Mouse (Mus musculus): ENCODE data around the gene Actb. TPM values are rescaled to one million over a fixed set of nuclear protein-coding genes. Genes with fewer than 3 reads are reported as not detected.
"Not testable (repeated sequence)": the region's sequence is repeated elsewhere in the genome, so short reads cannot be mapped to it uniquely, and the experiment has no call there.

Actb gene
- total RNA-seq, 2 experiments from 2014 or later: 487 to 619 TPM

DNA sequence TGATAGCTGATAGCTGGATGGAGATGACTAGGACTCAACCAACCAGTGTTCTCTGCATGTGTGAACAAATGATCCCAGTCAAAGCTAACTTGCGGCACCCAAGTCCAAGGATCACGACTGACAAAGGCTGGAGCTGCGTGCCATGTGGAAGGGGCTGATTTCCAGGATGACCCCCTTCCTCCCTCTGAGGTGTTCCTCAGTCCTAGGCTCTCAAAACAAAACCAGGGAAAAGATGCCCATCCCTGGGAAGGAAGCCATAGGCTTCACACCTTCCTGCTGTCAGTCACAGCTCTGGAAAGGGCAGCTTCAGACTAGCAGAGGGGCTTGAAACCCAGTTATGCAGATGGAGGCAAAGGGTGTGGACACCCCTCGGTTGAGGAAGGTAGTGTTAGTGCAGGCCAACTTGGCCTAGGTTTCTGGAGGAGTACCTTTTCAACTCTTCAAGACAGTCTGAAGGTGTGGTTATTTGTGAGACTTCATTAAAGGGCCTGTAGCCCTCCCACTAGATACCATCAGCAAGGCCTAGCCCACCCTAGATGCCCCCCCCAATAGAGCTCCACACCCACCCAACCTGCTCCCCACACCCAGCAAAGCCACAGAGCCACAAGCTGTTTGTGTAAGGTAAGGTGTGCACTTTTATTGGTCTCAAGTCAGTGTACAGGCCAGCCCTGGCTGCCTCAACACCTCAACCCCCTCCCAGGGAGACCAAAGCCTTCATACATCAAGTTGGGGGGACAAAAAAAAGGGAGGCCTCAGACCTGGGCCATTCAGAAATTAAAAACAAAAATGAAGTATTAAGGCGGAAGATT is 3.8 kb downstream of the Actb start:
- no peak for DNase-seq

GRCm38 (mm10) chr5:142901846-142902505 is 4.6 kb downstream of the Actb start:
- DNase-seq: no peak

DNA sequence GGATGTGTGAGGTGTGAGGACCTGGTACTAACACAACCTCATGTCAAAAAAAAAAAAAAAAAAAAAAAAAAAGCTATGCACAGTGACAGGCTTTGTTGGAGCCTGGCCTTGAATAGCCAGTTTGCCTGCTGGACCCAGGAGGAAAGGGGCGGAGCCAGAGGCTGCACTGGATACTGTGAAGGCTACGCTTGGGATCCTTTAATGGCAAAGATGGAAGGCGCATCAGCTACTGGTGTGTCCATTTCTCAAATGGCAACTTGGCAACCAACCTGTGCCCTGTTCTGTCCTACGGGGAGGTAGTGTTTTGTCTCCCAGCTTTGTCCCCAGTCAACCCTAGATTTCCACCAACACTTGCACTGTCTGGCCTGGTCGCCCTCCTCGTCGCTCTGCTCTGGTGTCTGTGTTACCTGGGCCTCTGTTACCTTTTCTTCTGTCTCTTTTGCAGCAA is 5.2 kb downstream of the Actb start:
- DNase-seq: peak; percentile 74

GRCm38 (mm10) chr5:142900651-142901050 is 5.9 kb downstream of the Actb start:
- DNase-seq: no peak

DNA sequence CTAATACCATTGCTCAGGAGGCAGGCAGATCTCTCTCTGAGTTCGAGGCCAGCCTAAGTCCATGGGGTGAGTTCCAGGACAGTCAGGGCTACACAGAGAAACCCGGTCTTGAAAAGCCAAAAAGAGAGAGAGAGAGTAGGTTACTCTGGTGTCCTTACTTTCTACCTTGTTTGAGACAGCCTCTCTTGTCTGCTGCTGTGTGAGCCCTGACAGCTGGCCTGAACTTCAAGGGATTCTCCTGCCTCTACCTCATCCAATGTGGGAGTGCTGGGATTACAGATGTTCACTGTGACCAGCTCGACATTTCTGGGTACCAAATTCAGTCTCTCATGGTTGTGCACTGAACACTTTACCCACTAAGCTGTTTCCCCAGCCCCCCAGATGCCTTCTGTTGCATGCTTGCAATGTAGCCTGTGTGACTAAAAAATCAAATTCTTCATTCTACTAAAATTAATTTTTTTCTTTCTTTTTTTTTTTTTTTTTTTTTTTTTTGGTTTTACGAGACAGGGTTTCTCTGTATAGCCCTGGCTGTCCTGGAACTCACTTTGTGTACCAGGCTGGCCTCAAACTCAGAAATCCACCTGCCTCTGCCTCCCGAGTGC is 6.5 kb downstream of the Actb start:
- DNase-seq: no peak

GRCm38 (mm10) chr5:142899057-142899601 is 7.4 kb downstream of the Actb start:
- DNase-seq: no peak

- DNase-seq: no peak
Observed at GRCm38 (mm10) chr5:142898316-142898715, 8.2 kb downstream of the Actb start.

DNA sequence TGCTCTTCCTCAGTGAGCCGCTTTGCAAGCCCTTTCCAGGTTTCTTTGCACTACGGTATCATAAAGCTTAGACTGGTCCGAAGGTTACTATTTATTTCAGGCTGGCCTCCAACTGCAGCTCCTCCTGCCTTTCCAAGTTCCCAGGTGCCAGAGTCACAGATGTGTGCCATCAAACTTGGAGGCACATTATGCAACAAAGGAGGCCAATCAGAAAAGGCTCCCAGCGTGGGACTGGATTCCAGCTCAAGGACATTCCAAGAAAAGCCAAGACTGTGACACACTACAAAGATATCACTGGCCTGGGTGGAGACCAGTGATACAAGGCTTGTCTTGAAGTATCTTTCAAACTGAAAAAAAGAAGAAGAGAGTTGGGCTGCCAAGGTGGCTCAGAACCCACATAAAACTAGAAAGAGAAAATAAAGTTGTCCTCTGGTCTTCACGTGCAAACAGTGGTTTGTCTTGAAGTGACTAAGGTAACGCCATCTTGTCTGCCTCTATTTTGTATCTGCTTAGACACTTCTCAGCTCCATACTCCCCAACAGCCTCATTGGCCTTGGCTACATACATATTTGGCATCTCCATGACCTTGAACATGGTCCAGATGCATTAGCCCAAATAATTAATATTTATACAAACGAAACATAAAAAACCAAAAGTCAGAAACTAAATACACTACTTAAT is 8.8 kb downstream of the Actb start:
- no peak for DNase-seq

DNA sequence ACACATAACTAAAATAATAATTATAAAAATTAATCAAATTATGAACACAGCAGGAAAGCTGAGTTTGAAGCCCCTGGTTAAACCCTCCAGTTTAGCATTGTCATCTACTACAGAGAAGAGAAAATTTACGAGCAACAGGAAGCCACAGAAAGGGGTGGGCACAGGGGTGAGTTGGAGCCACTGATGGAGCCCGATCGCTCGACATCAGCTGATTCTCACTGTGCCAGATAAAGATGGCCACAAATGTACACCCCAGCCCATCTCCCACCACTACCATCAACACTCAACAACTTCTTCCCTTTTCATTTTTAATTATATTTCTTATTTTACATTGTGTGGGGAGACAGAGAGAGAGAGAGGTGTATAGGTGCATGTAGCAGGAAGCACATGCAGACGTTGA is 9.8 kb downstream of the Actb start:
- no peak for DNase-seq

GRCm38 (mm10) chr5:142896192-142896591 is 10.4 kb downstream of the Actb start:
- no peak for DNase-seq

DNA sequence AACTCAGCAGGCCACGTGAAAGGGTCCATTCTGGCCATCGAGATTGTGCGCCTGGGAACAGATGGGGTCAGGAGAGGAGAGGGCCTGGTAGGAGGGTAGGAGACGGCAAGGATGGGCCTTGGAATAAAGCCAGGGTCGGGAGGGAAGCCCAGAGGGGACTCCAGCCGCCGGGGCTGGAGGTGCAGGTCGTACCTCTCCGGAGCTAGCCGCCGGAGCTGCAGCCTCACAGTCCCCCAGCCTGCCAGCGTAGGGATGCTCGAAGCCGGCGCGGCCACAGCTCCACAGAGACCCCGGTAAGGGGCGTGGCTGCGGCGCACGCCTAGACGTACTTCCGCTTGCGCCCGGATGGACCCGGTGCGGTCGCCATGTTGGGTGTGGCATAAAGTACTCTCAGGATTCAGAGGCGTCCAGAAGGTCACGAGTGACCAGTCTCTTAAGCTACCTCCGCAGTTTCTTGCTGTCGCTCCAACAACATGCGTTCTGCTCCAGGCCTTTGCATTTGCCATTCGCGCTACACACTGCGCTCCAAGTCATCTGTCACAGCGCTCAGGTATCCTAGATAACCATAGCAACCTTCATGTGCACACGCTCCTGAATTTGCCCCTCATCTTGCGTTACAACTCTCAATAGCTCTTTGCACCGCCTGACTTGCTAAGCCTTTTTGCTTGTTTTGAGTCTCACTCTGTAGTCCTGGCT is 11.5 kb downstream of the Actb start, which contains the start of gene Fbxl18:
TSS of gene Fbxl18 (minus strand) at position 504 of the 696 bp plus-strand sequence.
- DNase-seq: peak; percentile 89

- no peak for DNase-seq
Observed at GRCm38 (mm10) chr5:142891396-142891795, 15.2 kb downstream of the Actb start.

GRCm38 (mm10) chr5:142887533-142887932 is 19.0 kb downstream of the Actb start:
- not testable (repeated sequence) for DNase-seq

- DNase-seq: no peak
Observed at GRCm38 (mm10) chr5:142886761-142887160, 19.8 kb downstream of the Actb start.

DNA sequence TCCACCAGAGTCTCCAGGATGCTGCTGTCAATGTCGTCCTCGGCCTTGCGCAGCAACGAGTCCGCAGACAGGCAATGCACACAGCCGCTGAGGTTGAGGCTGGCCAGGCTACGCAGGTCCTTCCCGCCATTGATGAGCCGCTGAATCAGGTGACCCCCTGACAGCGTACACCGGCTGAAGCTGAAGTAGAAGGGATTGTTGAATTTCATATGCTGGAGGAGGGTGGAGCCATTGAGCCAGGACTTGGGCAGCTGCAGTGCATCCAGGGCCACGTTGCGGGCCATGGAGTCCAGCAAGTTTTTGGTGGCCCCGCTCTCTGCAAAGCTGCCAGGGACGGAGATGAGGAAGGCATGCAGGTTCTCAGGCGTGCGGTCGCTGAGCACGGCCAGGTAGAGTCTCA is 20.4 kb downstream of the Actb start:
- DNase-seq: no peak

GRCm38 (mm10) chr5:142882471-142882870 is 24.1 kb downstream of the Actb start:
- no peak for DNase-seq

GRCm38 (mm10) chr5:142881936-142882335 is 24.6 kb downstream of the Actb start:
- no peak for DNase-seq

- no peak for DNase-seq
Observed at GRCm38 (mm10) chr5:142880806-142881516, 25.6 kb downstream of the Actb start.

DNA sequence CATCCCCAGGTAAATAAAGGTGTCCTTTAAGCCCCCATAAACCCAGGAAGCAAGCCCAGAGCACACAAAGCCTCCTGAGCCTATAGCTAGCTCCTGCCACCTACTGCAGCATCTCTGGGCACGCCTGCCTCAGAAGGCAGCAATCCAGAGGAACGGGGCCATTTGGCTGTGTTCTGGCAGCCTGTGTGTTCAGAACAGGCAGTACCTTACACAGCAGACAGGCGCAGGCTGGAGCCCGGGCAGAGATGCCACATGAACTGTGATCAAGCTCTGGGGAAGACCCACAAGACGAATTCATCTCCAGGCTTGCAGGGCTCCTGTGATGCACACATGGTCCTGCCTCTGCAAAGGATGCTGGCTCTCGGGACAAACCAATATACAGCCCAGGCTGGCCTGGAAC is 26.3 kb downstream of the Actb start:
- DNase-seq: no peak

GRCm38 (mm10) chr5:142879318-142880175 is 27.0 kb downstream of the Actb start:
- DNase-seq: peak; percentile 68

Data from gastrocnemius, postnatal 25 days (tissue).